Mouse (Mus musculus) heart, adult 18-20 months (tissue): ENCODE data around the gene Dld. TPM values are rescaled to one million over a fixed set of nuclear protein-coding genes. Genes with fewer than 3 reads are reported as not detected.

Experiments
- DNase-seq, 2 experiments: peaks; one replicate each; pipeline ENCODE4 v3.0.0; 2021 to 2022; ENCODE audit warnings: mixed read lengths in 1 of 2
- total RNA-seq, 2 experiments: library from RNA; stranded (reverse); gene quantifications; 2 replicates each; pipeline ENCODE4 v1.2.3; 2021

Dld gene
- total RNA-seq, 2 experiments from 2014 or later = 445 to 463 TPM

DNA sequence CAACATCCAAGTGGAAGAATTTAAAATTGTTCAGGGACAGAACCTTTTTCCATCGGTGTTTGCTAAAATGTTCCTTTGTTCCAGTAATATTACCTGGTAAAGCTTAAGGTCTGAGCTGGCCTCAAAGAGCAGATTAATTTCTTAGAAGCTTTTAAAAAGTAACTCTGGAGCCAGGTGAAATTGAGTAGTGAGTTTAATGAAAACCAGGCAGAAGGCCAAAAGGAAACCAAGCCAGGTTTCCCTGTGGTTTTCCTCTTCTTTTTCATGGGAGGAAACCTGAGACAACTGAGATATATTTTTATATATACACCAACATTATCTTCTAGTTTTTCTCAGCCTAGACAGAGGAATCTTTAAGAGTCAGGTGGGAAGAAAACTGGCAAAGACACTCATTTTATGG is 29.7 kb downstream of the Dld start:
- DNase-seq = no peak

DNA sequence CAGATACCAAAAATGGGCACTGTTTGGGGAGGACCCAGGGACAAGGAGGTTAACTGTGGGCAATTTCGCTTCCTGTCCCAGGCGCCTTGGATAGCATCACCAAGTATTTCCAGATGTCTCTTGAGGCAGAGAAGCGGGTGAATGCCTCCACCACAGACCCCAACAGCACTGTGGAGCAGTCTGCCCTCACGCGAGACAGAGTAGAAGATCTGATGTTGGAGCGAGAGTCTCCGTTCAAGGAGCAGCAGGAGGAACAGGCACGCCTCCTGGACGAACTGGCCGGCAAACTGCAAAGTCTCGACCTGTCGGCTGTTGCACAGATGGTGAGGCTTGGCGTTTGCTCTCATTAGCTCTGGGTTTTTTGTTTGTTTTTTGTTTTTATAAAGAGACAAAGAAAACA is 30.4 kb downstream of the Dld start:
- DNase-seq = no peak

DNA sequence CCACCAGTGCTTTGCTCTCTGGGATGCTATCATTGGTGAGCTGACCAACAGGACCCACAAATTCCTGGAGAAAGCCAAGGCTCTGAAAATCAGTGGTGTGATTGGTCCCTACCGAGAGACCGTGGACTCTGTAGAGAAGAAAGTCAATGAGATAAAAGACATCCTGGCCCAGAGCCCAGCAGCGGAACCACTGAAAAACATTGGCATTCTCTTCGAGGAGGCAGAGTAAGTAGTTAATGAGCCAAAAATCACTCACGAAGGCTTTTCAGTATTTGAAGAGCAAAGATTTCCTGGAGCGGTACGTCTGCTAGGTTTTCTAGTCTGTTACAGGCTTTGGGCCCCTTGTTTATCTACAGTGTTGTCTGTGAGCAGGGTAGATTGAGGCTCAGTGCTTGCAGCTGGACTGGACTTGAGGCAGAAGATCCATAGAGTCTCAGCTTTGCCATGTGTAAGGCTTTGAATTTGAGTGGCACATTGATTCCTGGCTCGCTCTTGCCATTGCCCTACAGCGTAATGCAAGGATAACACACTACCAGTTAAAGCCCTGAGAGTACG is 32.8 kb downstream of the Dld start:
- peak in 1 of 2 experiments; percentile 37 for DNase-seq

GRCm38 (mm10) chr12:31317670-31318408 is 33.4 kb downstream of the Dld start:
- DNase-seq = no peak

GRCm38 (mm10) chr12:31315961-31316360 is 35.3 kb downstream of the Dld start:
- no peak for DNase-seq

DNA sequence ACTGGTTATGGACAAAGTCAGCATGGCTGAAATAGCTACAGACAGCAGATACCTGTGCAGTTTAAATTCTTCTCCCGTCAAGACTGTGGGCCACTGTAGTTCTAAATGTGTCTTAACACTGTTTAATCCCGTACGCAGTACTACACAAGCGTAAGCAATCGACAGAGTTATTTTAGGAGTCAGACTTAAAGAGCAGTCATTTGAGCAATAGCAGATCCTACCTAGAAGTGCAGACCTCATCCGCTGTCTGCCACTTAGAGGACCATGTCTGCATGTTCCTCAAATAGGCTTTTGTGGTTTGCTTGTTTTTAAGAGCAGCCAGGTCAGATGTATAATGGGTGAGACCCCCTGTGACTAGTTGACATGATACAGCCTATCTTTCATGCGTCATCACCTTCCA is 36.9 kb downstream of the Dld start:
- DNase-seq = no peak

DNA sequence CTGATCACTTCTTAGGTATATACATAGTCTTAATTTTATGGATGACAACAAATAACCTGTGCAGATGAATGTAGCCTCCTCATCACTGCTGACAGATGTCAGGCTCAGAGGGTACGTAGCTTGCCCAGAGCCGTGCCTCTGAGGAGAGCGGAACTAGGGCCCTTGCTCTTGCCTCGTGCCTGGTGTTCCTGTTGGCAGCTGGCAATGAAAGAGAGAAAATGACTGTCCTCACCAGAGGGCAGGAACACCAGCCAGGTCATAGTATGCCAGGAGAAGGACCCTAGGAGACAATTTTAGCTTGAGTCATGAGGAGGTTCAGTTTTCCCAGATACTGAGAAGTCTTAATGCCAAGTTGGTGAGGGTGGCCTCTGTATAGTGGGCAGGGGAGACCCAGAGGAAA is 38.1 kb downstream of the Dld start:
- peak in 1 of 2 experiments; percentile 52 for DNase-seq

- DNase-seq = no peak
Measured at GRCm38 (mm10) chr12:31312281-31312680, 39.0 kb downstream of the Dld start.

GRCm38 (mm10) chr12:31311671-31312265 is 39.5 kb downstream of the Dld start:
- DNase-seq = no peak

- DNase-seq = no peak
Measured at GRCm38 (mm10) chr12:31310687-31311086, 40.6 kb downstream of the Dld start.

DNA sequence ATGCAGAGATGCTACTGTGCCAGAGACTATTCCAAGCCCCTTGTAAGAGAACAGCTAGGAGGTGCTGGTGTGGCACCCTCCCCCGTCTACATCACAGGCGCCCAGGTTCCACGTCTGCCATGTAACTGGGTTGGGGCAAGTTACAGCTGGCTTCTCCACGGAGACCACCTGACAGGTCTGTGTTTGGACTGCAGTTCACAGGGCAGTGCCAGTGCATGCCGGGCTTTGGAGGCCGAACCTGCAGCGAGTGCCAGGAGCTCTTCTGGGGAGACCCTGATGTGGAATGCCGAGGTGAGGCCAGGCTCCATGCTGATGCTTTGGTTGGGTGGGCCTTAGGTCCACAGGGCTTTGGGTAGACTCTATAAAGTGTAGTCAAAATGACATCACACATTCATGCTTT is 43.5 kb downstream of the Dld start:
- no peak for DNase-seq

- peak; percentile 44 to 55 for DNase-seq
Measured at GRCm38 (mm10) chr12:31307011-31307410, 44.2 kb downstream of the Dld start.

- DNase-seq = no peak
Measured at GRCm38 (mm10) chr12:31306075-31306675, 45.1 kb downstream of the Dld start.

DNA sequence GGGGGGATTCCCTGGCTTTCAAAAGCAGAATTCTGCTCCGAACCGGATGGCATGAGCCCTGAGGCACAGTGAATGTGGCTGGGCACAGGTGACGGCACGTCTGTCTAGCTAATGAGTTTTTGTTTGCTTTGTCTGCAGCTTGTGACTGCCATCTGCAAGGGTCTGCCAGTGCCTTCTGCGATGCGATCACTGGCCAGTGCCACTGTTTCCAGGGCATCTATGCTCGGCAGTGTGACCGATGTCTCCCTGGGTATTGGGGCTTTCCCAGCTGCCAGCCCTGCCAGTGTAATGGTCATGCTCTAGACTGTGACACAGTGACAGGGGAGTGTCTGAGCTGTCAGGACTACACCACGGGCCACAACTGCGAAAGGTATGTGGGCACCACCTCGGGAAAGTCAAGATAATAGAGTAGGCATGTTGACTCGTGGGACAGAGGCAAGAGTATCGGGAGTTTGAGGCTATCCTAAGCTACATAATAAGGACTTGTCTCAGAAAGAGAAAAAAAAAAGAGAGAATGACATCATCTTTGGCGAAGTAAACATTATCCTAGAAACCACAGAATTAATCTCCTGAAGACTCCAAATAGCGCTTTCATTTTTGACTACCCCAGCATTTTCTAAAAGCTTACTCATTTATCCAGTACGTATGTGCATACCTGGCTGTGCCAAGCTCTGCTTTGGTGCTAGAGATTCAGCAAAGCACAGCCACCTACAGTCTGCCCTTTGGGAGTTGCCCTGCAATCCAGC is 48.3 kb downstream of the Dld start:
- DNase-seq = peak in 1 of 2 experiments; percentile 38

- DNase-seq = no peak
Measured at GRCm38 (mm10) chr12:31302266-31302665, 49.0 kb downstream of the Dld start.

- no peak for DNase-seq
Measured at GRCm38 (mm10) chr12:31300276-31300675, 51.0 kb downstream of the Dld start.

- peak; percentile 64 to 68 for DNase-seq
Measured at GRCm38 (mm10) chr12:31299676-31300197, 51.5 kb downstream of the Dld start.

- DNase-seq = no peak
Measured at GRCm38 (mm10) chr12:31299126-31299525, 52.1 kb downstream of the Dld start.

- DNase-seq = no peak
Measured at GRCm38 (mm10) chr12:31298530-31298929, 52.7 kb downstream of the Dld start.

DNA sequence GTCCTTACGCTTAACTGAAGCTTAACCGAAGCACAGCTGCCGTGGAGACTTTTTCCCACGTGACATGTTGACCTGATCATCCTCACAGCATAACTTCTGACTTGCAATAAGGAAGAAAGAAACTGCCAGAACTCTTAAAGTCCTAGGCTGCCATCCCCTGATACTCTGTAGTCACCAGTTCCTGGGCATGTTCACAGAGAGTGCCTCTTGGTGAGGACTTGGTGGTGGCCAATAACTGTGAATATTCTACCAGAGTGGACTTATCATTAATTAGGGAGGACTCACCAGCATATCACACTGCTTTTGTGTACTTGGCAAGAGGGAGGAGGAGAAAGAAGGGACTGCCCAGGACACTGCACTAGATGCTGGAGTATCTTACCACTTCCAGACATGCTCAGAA is 53.1 kb downstream of the Dld start:
- DNase-seq = no peak

- no peak for DNase-seq
Measured at GRCm38 (mm10) chr12:31296097-31296496, 55.2 kb downstream of the Dld start.

- peak in 1 of 2 experiments; percentile 58 for DNase-seq
Measured at GRCm38 (mm10) chr12:31295505-31295904, 55.7 kb downstream of the Dld start.
